Mouse (Mus musculus) gastrocnemius, adult 18-20 months (tissue): Measurements from ENCODE around the gene Gm13306. TPM values are rescaled to one million over a fixed set of nuclear protein-coding genes. Genes with fewer than 3 reads are reported as not detected.
"Not testable (repeated sequence)": the region's sequence is repeated elsewhere in the genome, so short reads cannot be mapped to it uniquely, and the experiment has no call there.

Source experiments
- DNase-seq: peaks from one replicate; pipeline ENCODE4 v3.0.0; 2021; ENCODE audit warnings: low spot score
- long read RNA-seq, 2 experiments: library from polyadenylated mRNA; stranded (forward); transcript quantifications; one replicate each; pipeline ENCODE4 v2.0.0; 2021
- total RNA-seq, 2 experiments: library from RNA; stranded (reverse); gene quantifications; 2 replicates each; pipeline ENCODE4 v1.2.3; 2021

The Gm13306 gene
- total RNA-seq, result under 1 TPM in 1 of 2 experiments, not detected in 1; 0.64 TPM
- long read RNA-seq, experiment 1, result 0 reads
- long read RNA-seq, experiment 2, partial matches to known transcripts, result 0 of 1 reads
- long read RNA-seq, experiment 2, other reads (novel, unspliced or antisense), result 0 of 1 reads

- not testable (repeated sequence) for DNase-seq
Observed at GRCm38 (mm10) chr4:42153136-42153535, at the start of gene Gm13306. TSS of gene Gm13306 (plus strand) at chr4:42153436.

- DNase-seq, result not testable (repeated sequence)
Observed at GRCm38 (mm10) chr4:42114517-42114916, 38.7 kb upstream of the Gm13306 start, which contains the start of gene Gm13304. TSS of gene Gm13304 (plus strand) at chr4:42114817.

GRCm38 (mm10) chr4:42168503-42168902, 15.3 kb downstream of the Gm13306 start, which contains the start of gene Gm13305:
TSS of gene Gm13305 (minus strand) at chr4:42168603.
- DNase-seq, result not testable (repeated sequence)

- DNase-seq, result not testable (repeated sequence)
Observed at GRCm38 (mm10) chr4:42178243-42178642, 25.0 kb downstream of the Gm13306 start.

- DNase-seq, result not testable (repeated sequence)
Observed at GRCm38 (mm10) chr4:42183234-42184197, 30.3 kb downstream of the Gm13306 start.

- DNase-seq, result not testable (repeated sequence)
Observed at GRCm38 (mm10) chr4:42184324-42184979, 31.2 kb downstream of the Gm13306 start.

- not testable (repeated sequence) for DNase-seq
Observed at GRCm38 (mm10) chr4:42184980-42185372, 31.7 kb downstream of the Gm13306 start.

Other genes starting within 250 kb of the Gm13306 start
- gene Gm21541, start 249.8 kb upstream of the Gm13306 start, total RNA-seq, result not detected
- 1 to 10 TPM in 1 of 2 experiments, under 1 TPM in 1; 0.37 to 1.4 TPM for gene Gm20878, start 211.9 kb upstream of the Gm13306 start, total RNA-seq
- not detected for gene Fam205a4, start 187.4 kb upstream of the Gm13306 start, total RNA-seq
- gene Gm21093, start 118.7 kb upstream of the Gm13306 start, total RNA-seq, result not detected
- not detected for gene Gm3893, start 62.2 kb upstream of the Gm13306 start, total RNA-seq
- gene Gm13304, start 38.6 kb upstream of the Gm13306 start, total RNA-seq, result 10 to 100 TPM in 1 of 2 experiments, 1 to 10 TPM in 1; 9.6 to 12.6 TPM
- under 1 TPM in 1 of 2 experiments, not detected in 1; 0.62 TPM for gene Gm13305, start 15.2 kb downstream of the Gm13306 start, total RNA-seq
- under 1 TPM; 0.96 to 1.00 TPM for gene Gm10600, start 87.2 kb downstream of the Gm13306 start, total RNA-seq
- not detected for gene Ccl21b, start 102.3 kb downstream of the Gm13306 start, total RNA-seq
- gene Gm21953, start 140.8 kb downstream of the Gm13306 start, total RNA-seq, result not detected
- under 1 TPM in 1 of 2 experiments, not detected in 1; 0.12 TPM for gene Fam205a3, start 164.9 kb downstream of the Gm13306 start, total RNA-seq